Mouse (Mus musculus) E14TG2a.4 (cell line): Measurements from ENCODE around the gene Ces3b.
"Not testable (repeated sequence)": the region's sequence is repeated elsewhere in the genome, so short reads cannot be mapped to it uniquely, and the experiment has no call there.

Source experiments
- H3K27me3 ChIP-seq: 2 replicates; pipeline ENCODE4 v1.6.1; 2014; ENCODE audit warnings: low read length, control low read depth; ENCODE audit not compliant: insufficient read depth
- H3K36me3 ChIP-seq: 2 replicates; pipeline ENCODE4 v1.6.1; 2014; ENCODE audit warnings: low read length, control low read depth; ENCODE audit not compliant: insufficient read depth
- H3K4me1 ChIP-seq: replicated peaks from 2 replicates; pipeline ENCODE4 v1.6.1; 2014; ENCODE audit warnings: low read depth, low read length, control low read depth
- H3K4me3 ChIP-seq: replicated peaks from 2 replicates; pipeline ENCODE4 v1.5.1; 2014; ENCODE audit warnings: mild to moderate bottlenecking, low read length
- H3K9me3 ChIP-seq: 2 replicates; pipeline ENCODE4 v1.6.1; 2014; ENCODE audit warnings: low read length, control low read depth
- CTCF ChIP-seq: conservative IDR thresholded peaks from 2 replicates; pipeline ENCODE4 v1.5.1; 2014; ENCODE audit warnings: low read length
- NANOG ChIP-seq: IDR thresholded peaks from 2 replicates; pipeline ENCODE4 v1.6.1; 2014; ENCODE audit warnings: borderline replicate concordance, low read length, mixed read lengths
- POU5F1 ChIP-seq: IDR thresholded peaks from 2 replicates; pipeline ENCODE4 v1.6.1; 2014; ENCODE audit warnings: low read length, borderline replicate concordance

The Ces3b gene

GRCm38 (mm10) chr8:105083449-105084050 lies at the start of gene Ces3b:
Gene Ces3b, plus strand, starts transcription at chr8:105083753.
- no peaks in the 10 kb centered on the region for H3K36me3 ChIP-seq
- H3K4me1 ChIP-seq: no peaks in the 10 kb centered on the region
- H3K9me3 ChIP-seq: no peaks in the 10 kb centered on the region
- no peak within 1 kb of the TSS for H3K4me3 ChIP-seq
- 0 out of 2 replicates have a peak, but pooled peaks cover 2% of the 10 kb centered on the region for H3K27me3 ChIP-seq
- TF ChIP-seq POU5F1 (no peak), NANOG (no peak), CTCF (no peak)

GRCm38 (mm10) chr8:105043510-105043909 lies 40.0 kb upstream of the Ces3b start:
- no peak for TF ChIP-seq POU5F1
- no peak for TF ChIP-seq NANOG
- TF ChIP-seq CTCF: no peak
- no peaks in the 10 kb centered on the region for H3K36me3 ChIP-seq

GRCm38 (mm10) chr8:105045824-105046401 lies 37.6 kb upstream of the Ces3b start:
- H3K9me3 ChIP-seq: no peaks in the 10 kb centered on the region
- no peaks in the 10 kb centered on the region for H3K4me1 ChIP-seq
- no peak for TF ChIP-seq CTCF
- no peak for TF ChIP-seq POU5F1
- TF ChIP-seq NANOG: no peak
- peaks cover 7% of the 10 kb centered on the region; the same call in 1 of the 2 replicates for H3K27me3 ChIP-seq
- H3K36me3 ChIP-seq: no peaks in the 10 kb centered on the region
- H3K4me3 ChIP-seq: no peak overlapping the region

More at GRCm38 (mm10) chr8:105043510-105043909, 40.0 kb upstream of the Ces3b start:
- Histone ChIP-seq H3K27me3 (0 out of 2 replicates have a peak, but pooled peaks cover 2% of the 10 kb centered on the region), H3K4me3 (no peak overlapping the region), H3K9me3 (peaks cover 23% of the 10 kb centered on the region), H3K4me1 (no peaks in the 10 kb centered on the region)

DNA sequence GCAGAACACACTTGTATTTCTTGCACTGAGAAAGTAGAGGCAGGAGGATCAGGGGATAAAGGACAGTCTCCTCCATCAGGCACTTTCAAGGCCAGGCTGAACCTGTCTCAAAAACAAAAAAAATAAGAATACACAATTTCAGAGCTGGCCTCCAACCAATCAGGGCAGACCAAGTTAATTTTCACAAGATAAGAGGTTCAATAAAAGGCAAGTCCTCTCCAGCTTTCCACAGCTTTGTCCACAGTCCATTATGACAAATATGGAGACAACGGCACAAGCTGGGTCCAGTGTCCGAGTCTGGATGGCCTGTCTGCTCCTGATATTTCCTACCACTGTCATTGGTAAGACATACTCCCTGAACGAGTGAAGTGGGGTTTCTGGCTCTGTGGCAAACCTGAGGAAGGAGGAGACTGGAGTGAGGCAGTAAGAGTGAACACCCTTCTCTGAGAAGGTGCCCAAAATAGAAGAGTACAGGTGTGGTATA lies 35.1 kb upstream of the Ces3b start, which contains the start of gene Ces3a:
Gene Ces3a, plus strand, starts transcription at position 231 of the 484 bp plus-strand sequence.
- TF ChIP-seq POU5F1: no peak
- no peak for TF ChIP-seq NANOG
- TF ChIP-seq CTCF: no peak
- no peaks in the 10 kb centered on the region for H3K9me3 ChIP-seq
- H3K4me3 ChIP-seq: no peak within 1 kb of the TSS
- H3K27me3 ChIP-seq: peaks cover 7% of the 10 kb centered on the region; the same call in 1 of the 2 replicates
- no peaks in the 10 kb centered on the region for H3K36me3 ChIP-seq
- no peaks in the 10 kb centered on the region for H3K4me1 ChIP-seq

GRCm38 (mm10) chr8:105056211-105056610 lies 27.3 kb upstream of the Ces3b start:
- Histone ChIP-seq H3K4me1 (no peaks in the 10 kb centered on the region), H3K4me3 (no peak overlapping the region), H3K36me3 (no peaks in the 10 kb centered on the region), H3K27me3 (peaks cover 4% of the 10 kb centered on the region), H3K9me3 (peaks cover 3% of the 10 kb centered on the region; the same call in 1 of the 2 replicates)
- no peak for TF ChIP-seq NANOG
- no peak for TF ChIP-seq CTCF
- no peak for TF ChIP-seq POU5F1

DNA sequence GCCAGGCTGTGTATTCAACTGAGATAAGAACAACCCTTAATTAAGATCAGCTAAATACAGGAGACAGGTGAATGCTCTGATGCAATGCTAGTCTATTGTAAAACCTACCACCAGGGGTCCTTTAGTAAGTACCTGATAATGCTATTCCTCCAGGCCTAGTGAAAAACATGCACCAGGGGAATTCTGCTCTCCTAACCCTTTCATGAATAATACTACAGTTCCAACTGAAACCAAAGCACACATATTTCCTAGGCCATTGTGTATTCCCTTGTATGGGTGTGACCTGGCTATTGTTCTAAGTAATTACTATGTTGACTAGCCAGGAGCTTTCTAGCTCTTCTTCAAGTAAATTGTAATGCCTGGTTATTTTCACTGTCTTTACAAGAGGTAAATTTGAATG lies 23.5 kb upstream of the Ces3b start:
- H3K4me3 ChIP-seq: no peak overlapping the region
- H3K4me1 ChIP-seq: no peaks in the 10 kb centered on the region
- H3K27me3 ChIP-seq: no peaks in the 10 kb centered on the region; the same call in 1 of the 2 replicates
- H3K36me3 ChIP-seq: no peaks in the 10 kb centered on the region
- peaks cover 3% of the 10 kb centered on the region; the same call in 1 of the 2 replicates for H3K9me3 ChIP-seq
- no peak for TF ChIP-seq CTCF
- TF ChIP-seq NANOG: no peak
- no peak for TF ChIP-seq POU5F1

DNA sequence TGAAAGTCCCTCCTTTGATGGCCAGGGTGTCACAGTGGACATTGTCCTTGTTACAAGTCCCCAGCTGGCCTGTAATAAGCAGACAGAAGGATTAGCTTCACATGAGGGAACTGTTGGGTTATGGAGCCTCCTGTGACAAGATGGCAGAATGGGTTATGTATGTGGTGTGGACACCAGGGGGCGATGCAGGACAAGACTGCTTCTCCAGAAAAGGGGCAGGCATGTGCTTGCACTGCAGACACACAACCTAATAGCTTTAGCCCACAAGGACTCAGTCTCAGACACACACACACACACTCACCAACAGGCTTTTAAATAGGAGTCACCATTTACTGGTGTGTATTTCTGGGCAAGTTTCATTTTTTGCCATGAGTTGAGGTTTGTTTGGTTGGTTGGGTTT lies 16.8 kb upstream of the Ces3b start:
- no peak overlapping the region for H3K4me3 ChIP-seq

DNA sequence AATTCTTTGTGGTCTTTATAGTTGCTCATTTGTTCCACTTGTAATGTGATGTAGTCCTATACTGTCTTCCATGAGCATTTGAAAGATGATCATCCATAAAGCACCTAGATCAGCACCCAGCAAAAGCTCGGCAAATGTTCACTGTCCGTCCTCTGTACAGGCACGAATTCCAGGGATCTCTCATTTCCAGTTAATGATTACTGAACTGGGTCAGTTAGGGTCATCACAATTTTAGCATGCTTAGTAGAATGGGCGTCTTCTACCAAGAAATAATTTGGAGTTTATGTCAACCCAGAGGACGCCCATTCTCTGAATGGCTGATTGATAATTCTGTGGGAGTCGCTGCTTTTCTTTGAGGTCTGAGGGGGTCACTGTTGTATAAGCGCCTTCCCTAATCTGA lies 15.6 kb upstream of the Ces3b start:
- H3K4me1 ChIP-seq, H3K27me3 ChIP-seq, H3K4me3 ChIP-seq, H3K9me3 ChIP-seq, H3K36me3 ChIP-seq: not testable (repeated sequence)

More for the DNA sequence above, 16.8 kb upstream of the Ces3b start:
- TF ChIP-seq NANOG (no peak), CTCF (peak; percentile 49), POU5F1 (no peak)
- no peaks in the 10 kb centered on the region for H3K27me3 ChIP-seq
- H3K9me3 ChIP-seq: no peaks in the 10 kb centered on the region; the same call in 1 of the 2 replicates
- H3K4me1 ChIP-seq: 0 out of 2 replicates have a peak, but pooled peaks cover 3% of the 10 kb centered on the region
- no peaks in the 10 kb centered on the region for H3K36me3 ChIP-seq
